Mouse (Mus musculus) thymus, postnatal 4 days (tissue): ENCODE results near the gene Edc4.

Source experiments
- DNase-seq: peaks from one replicate; pipeline ENCODE4 v3.0.0; 2021

The Edc4 gene

GRCm38 (mm10) chr8:105889756-105890465 lies 9.2 kb downstream of the Edc4 start:
- DNase-seq, result no peak

GRCm38 (mm10) chr8:105890870-105891269 lies 10.2 kb downstream of the Edc4 start:
- no peak for DNase-seq

- peak; percentile 70 for DNase-seq
These were observed 11.8 kb downstream of the Edc4 start for GRCm38 (mm10) chr8:105892432-105892831.

- peak; percentile 50 for DNase-seq
These were observed 12.7 kb downstream of the Edc4 start, which contains the start of gene Nrn1l for GRCm38 (mm10) chr8:105893339-105893738. Nrn1l (plus strand) TSS chr8:105893567.

- DNase-seq, result no peak
These were observed 17.3 kb downstream of the Edc4 start for GRCm38 (mm10) chr8:105897801-105898480.

GRCm38 (mm10) chr8:105900180-105900940 lies 19.7 kb downstream of the Edc4 start, which contains the start of gene Pskh1:
Pskh1 (plus strand) TSS chr8:105900441.
- DNase-seq, result peak; percentile 95

- no peak for DNase-seq
These were observed 20.4 kb downstream of the Edc4 start for GRCm38 (mm10) chr8:105900941-105901616.

GRCm38 (mm10) chr8:105919390-105919789 lies 38.7 kb downstream of the Edc4 start:
- DNase-seq, result no peak

GRCm38 (mm10) chr8:105925123-105925522 lies 44.4 kb downstream of the Edc4 start:
- DNase-seq, result no peak

GRCm38 (mm10) chr8:105930602-105931001 lies 49.9 kb downstream of the Edc4 start:
- DNase-seq, result peak; percentile 97

GRCm38 (mm10) chr8:105931271-105931670 lies 50.6 kb downstream of the Edc4 start:
- DNase-seq, result no peak

GRCm38 (mm10) chr8:105932525-105932924 lies 51.8 kb downstream of the Edc4 start:
- DNase-seq, result no peak

GRCm38 (mm10) chr8:105933762-105934161 lies 53.1 kb downstream of the Edc4 start, which contains the start of gene Ctrl:
Ctrl (minus strand) TSS chr8:105933862.
- DNase-seq, result no peak

GRCm38 (mm10) chr8:105935105-105935504 lies 54.4 kb downstream of the Edc4 start:
- no peak for DNase-seq

GRCm38 (mm10) chr8:105935863-105936603 lies 55.4 kb downstream of the Edc4 start:
- no peak for DNase-seq

- peak; percentile 76 for DNase-seq
These were observed 56.3 kb downstream of the Edc4 start for GRCm38 (mm10) chr8:105936866-105937475.

GRCm38 (mm10) chr8:105937496-105938305 lies 57.0 kb downstream of the Edc4 start:
- DNase-seq, result peak; percentile 57

GRCm38 (mm10) chr8:105938306-105938669 lies 57.6 kb downstream of the Edc4 start, which contains the start of gene Psmb10:
Psmb10 (minus strand) TSS chr8:105938444.
- DNase-seq, result peak; percentile 56

GRCm38 (mm10) chr8:105942026-105942425 lies 61.3 kb downstream of the Edc4 start:
- no peak for DNase-seq

- DNase-seq, result no peak
These were observed 61.9 kb downstream of the Edc4 start for GRCm38 (mm10) chr8:105942542-105942941.

- no peak for DNase-seq
These were observed 62.6 kb downstream of the Edc4 start, which contains the start of gene Lcat for GRCm38 (mm10) chr8:105943321-105943739. Lcat (minus strand) TSS chr8:105943382.
